Mouse (Mus musculus): Measurements from ENCODE around the gene Mrpl55.

The Mrpl55 gene

DNA sequence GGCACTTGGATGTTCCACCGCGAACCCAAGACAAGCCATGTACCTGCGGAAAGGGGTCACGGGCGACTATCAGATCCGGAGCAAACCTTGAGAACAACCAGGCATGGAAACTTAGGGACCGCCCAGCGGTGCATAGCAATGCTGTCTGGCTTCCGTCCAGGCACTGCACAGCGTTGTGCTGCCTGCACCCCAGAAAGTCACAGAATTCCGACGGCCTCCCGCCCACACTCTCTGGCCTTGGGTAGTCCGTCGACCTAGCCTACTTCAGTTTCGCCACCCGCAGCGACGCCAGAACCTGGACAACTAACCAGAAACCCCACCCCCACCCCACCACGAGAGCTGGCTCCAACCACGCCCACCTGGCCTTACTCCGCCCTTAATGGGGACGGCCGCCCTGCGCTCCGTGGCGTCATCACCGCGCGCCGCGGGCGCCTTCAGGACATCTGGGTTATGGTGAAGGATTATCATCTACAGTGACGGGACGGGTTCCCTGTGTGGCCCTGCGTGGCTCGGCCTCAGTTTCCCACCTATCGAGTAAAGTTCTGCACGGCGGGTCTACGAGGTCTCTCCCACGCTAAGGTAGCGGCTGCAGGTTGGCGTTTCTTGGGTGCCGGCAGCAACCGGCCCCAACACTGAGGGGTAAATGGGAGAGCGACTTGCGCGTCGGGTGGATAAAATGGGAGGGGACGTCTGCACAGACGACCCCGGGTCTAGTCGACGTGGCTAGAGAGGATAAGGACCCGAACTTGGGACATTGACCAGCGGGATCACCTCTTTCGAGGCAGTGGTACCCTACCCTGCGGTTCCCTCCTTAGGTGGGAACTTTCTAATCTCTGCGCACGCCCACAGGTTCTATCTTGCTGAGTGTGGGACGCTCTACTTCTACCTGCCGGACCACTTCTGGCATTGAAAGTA lies at the start of gene Mrpl55:
TSS of gene Mrpl55 (plus strand) at position 406 of the 915 bp plus-strand sequence.
- no peaks in the 10 kb centered on the region for H3K27me3 ChIP-seq (ENCODE audit: control insufficient read depth, insufficient read depth, low read length, poor library complexity, severe bottlenecking)
- no peaks in the 10 kb centered on the region for H3K36me3 ChIP-seq (ENCODE audit: control insufficient read depth, insufficient read depth, low read length, poor library complexity, severe bottlenecking)
- DNase-seq (ENCODE audit: low read depth, low spot score): peak; percentile 95

DNA sequence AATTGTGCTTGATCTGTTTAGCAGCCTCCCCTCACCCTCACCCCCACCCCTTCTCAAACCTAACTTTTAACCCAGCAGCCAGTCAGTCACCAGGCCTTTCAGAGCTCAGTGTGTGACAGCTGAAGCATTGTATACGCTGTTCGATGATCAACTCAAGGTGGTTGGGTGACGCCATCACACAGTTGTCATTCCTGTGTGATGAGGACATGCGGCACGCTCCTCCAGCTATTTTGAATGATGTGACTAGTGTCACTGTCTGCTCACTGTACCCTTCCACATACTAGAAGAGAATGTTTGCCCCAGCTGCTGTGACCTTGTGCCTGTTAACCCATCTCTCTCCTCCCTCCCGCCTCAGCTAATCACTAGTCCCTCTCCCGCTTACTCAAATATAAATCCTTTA lies 48.1 kb upstream of the Mrpl55 start:
- DNase-seq (ENCODE audit: low read depth, low spot score): no peak

DNA sequence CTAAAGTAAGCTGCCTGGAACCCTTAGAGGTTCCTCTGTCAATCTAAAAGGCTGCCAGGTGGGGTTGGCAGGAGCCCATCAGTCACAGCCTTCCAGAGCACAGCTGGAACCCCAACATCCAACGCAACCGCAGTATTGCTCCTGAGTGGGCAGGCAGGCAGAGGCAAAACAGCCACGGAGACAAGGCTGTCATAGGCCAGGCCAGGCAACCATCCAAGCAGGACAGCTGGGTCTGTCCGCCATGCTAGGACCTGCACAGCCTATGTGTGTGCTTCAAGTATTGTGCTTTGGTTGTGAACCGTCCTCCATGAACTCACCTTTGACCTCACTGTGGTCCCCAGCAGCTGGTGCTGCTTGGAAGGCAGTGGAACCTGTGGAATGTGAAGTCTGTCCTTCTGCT lies 46.4 kb upstream of the Mrpl55 start:
- no peak for DNase-seq (ENCODE audit: low read depth, low spot score)
- no peaks in the 10 kb centered on the region for H3K27me3 ChIP-seq (ENCODE audit: control insufficient read depth, insufficient read depth, low read length, poor library complexity, severe bottlenecking)
- H3K36me3 ChIP-seq (ENCODE audit: control insufficient read depth, insufficient read depth, low read length, poor library complexity, severe bottlenecking): peaks cover 2% of the 10 kb centered on the region; the same call in 1 of the 2 replicates

More for the DNA sequence above, 48.1 kb upstream of the Mrpl55 start:
- Histone ChIP-seq H3K27me3 (ENCODE audit: control insufficient read depth, insufficient read depth, low read length, poor library complexity, severe bottlenecking) (no peaks in the 10 kb centered on the region), H3K36me3 (ENCODE audit: control insufficient read depth, insufficient read depth, low read length, poor library complexity, severe bottlenecking) (peaks cover 2% of the 10 kb centered on the region; the same call in 1 of the 2 replicates)

DNA sequence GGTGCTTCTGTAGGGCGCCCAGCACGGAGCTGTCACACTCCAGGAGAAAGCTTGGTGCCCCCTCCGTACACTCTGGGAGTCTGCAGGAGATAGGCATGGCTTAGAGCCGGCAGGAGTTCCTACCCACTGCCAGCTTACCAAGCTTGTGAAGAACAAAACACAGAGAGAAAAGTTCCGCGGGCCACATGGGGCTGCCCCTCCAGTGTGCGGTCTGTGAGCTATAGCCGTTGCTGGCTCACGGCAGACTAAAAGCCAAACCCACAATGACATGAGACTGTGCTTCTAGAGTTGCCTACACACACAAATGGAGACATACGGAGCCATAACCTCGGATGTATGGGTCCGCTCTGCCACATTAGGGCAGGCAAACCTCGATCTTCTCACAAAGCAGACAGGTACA lies 43.2 kb upstream of the Mrpl55 start:
- H3K36me3 ChIP-seq (ENCODE audit: control insufficient read depth, insufficient read depth, low read length, poor library complexity, severe bottlenecking): peaks cover 2% of the 10 kb centered on the region; the same call in 1 of the 2 replicates
- DNase-seq (ENCODE audit: low read depth, low spot score): no peak
- no peaks in the 10 kb centered on the region for H3K27me3 ChIP-seq (ENCODE audit: control insufficient read depth, insufficient read depth, low read length, poor library complexity, severe bottlenecking)

DNA sequence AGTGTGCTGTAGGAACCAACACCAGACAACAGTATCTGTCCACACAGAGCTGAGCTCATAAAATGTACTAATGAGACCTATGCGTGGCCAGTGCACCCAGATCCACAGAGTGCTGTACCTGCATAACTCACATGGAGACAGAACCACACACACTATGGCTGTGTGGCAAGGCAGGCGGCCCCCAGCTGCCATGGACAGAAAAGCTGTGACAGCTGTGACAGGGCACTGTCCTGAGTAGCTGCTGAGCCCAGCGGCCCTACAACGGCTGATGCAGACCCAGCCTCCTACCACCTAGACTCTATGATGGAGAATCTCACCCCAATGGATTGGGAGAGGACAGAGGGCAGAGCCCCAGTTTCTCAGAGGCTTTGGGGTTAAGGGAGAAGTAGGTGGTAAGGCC lies 42.7 kb upstream of the Mrpl55 start:
- DNase-seq (ENCODE audit: low read depth, low spot score): no peak
- Histone ChIP-seq H3K27me3 (ENCODE audit: control insufficient read depth, insufficient read depth, low read length, poor library complexity, severe bottlenecking) (no peaks in the 10 kb centered on the region), H3K36me3 (ENCODE audit: control insufficient read depth, insufficient read depth, low read length, poor library complexity, severe bottlenecking) (peaks cover 2% of the 10 kb centered on the region; the same call in 1 of the 2 replicates)

DNA sequence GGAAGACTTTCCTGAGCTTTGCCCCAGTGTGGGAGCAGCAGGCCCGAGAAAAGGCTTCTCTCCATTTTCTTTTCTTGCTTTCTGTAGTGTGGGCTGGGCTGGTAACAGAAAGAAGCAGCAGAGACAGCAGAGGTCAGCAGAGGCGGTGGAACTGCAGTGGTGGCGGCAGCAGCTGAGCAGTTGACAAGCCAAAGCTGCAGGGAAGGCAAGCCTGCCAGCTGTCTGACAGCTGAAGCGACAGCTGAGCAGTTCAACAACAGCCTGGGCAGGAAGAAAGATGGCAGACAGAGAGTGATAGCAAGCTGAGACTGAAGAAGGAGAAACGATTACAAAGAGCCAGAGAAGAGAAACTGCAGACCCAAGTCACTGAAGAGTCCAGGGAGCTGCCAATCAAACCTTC lies 40.9 kb upstream of the Mrpl55 start:
- Histone ChIP-seq H3K36me3 (ENCODE audit: control insufficient read depth, insufficient read depth, low read length, poor library complexity, severe bottlenecking) (peaks cover 2% of the 10 kb centered on the region; the same call in 1 of the 2 replicates), H3K27me3 (ENCODE audit: control insufficient read depth, insufficient read depth, low read length, poor library complexity, severe bottlenecking) (no peaks in the 10 kb centered on the region)
- no peak for DNase-seq (ENCODE audit: low read depth, low spot score)

DNA sequence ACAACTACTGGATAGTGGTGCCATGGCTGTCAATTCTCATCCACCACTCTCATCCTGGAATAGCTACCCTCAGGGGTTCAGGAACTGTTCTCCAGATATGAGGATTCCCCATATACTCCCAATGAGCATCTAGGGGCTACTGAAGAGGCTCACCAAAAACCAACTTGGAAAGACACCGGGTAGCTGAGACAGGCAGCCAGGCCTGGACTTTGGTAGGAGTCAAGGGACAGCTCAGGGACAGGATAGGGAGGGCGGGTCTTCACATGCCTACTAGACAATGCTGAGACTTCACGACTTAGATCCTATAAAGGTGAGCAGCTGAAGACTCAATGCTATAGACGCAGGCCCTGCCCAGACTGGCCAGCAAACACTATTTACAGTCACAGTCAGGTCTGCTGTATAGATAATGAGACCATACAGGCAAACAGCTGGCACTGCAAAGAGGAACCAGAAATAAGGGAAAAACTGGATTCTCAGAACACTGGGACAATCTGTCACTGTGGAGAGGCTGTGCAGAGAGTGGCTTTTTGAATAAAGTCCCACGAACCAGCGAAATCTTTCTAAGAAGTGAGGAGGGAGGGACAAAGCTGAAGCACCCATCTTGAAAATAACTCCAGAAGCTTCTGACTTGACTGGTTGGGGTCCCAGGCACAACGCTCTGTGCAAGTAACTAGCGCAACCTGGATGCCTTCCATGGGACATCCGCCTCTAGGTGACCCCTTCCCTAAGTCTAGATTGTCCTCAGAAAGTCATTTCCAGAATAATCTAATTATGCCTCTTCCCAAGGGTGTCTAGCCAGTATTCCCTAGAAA lies 39.6 kb upstream of the Mrpl55 start:
- H3K36me3 ChIP-seq (ENCODE audit: control insufficient read depth, insufficient read depth, low read length, poor library complexity, severe bottlenecking): peaks cover 2% of the 10 kb centered on the region; the same call in 1 of the 2 replicates
- no peak for DNase-seq (ENCODE audit: low read depth, low spot score)
- no peaks in the 10 kb centered on the region for H3K27me3 ChIP-seq (ENCODE audit: control insufficient read depth, insufficient read depth, low read length, poor library complexity, severe bottlenecking)

DNA sequence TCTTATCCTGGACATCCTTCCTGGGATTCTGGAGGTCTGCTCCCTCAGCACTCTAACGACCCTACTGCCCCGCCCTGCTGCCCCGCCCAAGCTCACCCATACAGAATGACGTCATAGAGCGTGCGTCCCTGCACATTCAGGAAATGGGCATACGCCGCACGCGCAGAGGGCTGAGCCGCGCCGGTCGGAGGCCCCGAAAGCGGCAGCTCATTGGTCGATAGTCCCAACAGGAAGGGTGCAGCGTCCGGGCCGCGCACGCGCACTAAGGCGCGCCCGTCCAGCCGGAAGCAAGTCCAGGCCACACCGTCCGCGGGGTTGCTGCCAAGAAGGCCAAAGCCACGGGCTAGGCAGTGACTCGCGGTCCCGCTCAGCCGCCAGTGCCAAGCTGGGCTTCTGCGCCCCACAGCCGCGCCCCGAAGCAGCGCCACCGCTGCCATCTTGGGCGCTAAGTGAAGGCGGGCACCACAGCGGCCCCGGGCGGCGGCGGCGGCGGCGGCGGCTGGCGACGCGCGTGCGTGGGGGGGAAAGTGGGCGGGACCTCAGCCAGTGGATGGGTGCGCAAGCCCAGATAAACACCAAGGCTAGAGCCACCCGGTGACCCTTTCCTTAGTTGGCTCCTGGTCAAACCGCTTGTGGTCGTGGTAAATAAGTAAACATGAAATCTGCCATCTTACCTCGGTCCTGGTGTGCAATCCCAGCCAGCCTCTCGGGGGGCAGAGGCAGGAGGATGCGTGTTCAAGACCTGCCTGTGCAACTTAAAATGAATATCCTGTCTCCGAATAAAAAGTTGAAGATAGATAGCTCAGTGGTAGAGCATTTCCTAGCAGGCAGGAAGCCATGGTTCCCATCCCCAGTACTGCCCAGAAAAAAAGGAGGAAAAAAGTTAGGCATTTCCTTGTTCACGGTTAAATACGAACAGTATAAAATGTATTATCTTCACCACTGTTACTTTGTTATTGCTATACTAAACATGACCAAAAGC lies 38.7 kb upstream of the Mrpl55 start, which contains the start of gene Iba57:
TSS of gene Iba57 (minus strand) at position 485 of the 982 bp plus-strand sequence.
- peak; percentile 99 for DNase-seq (ENCODE audit: low read depth, low spot score)
- no peaks in the 10 kb centered on the region for H3K36me3 ChIP-seq (ENCODE audit: control insufficient read depth, insufficient read depth, low read length, poor library complexity, severe bottlenecking)
- H3K27me3 ChIP-seq (ENCODE audit: control insufficient read depth, insufficient read depth, low read length, poor library complexity, severe bottlenecking): no peaks in the 10 kb centered on the region

DNA sequence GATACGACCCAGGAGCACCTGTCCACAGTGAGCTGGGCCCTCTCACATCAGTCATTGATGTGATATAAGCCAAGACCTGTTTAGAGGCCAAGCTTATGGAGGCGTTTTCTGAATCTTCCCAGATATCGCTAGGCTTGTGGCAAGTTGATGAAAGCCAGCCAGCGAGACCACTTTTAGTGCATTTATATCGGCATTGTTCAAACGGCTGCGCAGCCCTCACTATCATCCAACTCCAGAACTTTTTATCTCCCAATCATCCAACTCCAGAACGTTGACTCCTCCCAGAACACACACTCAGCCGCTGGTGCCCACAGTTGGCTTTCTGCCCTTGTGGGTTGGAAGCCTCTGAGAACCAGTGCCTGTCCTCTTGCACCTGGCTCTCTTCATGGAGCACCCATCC lies 37.9 kb upstream of the Mrpl55 start:
- no peak for DNase-seq (ENCODE audit: low read depth, low spot score)
- Histone ChIP-seq H3K27me3 (ENCODE audit: control insufficient read depth, insufficient read depth, low read length, poor library complexity, severe bottlenecking) (no peaks in the 10 kb centered on the region), H3K36me3 (ENCODE audit: control insufficient read depth, insufficient read depth, low read length, poor library complexity, severe bottlenecking) (no peaks in the 10 kb centered on the region)

DNA sequence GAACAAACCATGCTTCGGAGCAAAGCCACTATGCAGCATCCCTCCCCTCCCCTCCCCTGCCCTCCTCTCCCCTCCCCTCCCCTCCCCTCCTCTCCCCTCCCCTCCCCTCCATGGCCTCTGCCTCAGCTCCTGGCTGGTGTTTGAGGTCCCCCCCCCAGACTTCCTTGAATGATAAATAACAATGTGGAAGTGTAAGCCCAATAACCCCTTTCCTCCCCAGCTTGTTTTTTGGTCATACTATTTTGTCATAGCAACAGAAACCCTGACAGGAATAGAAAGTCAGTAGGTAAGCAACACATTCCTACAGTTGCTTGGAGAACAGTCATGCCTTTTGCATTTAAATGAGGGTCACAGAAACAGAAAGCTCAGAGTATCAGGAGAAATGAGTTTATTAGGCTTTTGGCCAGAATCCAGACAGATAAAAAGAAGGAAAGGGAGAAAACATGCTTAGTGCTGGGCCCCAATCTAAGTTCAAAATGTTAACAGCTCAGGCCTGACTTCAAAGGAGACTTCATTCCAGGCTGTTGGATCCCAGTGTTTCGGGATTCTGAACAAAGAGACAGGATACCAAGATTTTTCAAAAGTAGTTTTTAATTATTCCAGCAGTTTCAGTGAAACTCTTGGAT lies 36.6 kb upstream of the Mrpl55 start:
- no peak for DNase-seq (ENCODE audit: low read depth, low spot score)
- no peaks in the 10 kb centered on the region for H3K36me3 ChIP-seq (ENCODE audit: control insufficient read depth, insufficient read depth, low read length, poor library complexity, severe bottlenecking)
- no peaks in the 10 kb centered on the region for H3K27me3 ChIP-seq (ENCODE audit: control insufficient read depth, insufficient read depth, low read length, poor library complexity, severe bottlenecking)

DNA sequence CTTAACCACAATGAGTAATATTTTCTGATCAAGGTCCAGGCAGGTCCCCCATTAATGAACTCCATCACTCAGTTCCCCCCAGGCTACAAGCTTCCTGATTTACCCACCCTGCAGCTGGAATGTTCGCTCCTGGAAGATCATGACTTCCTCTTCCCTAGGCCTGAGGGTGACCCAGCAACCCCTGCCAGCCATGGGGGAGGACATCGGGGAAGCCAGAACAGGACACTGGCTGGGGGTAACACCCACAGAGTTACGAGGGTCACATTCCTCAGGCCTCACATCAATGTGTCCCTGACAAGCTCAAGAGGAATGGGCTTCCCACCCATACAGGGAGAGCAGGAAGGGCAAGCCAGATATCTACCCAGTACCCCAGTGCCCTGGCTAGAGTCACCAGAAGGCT lies 32.5 kb upstream of the Mrpl55 start:
- no peak for DNase-seq (ENCODE audit: low read depth, low spot score)
- Histone ChIP-seq H3K36me3 (ENCODE audit: control insufficient read depth, insufficient read depth, low read length, poor library complexity, severe bottlenecking) (no peaks in the 10 kb centered on the region), H3K27me3 (ENCODE audit: control insufficient read depth, insufficient read depth, low read length, poor library complexity, severe bottlenecking) (no peaks in the 10 kb centered on the region)

DNA sequence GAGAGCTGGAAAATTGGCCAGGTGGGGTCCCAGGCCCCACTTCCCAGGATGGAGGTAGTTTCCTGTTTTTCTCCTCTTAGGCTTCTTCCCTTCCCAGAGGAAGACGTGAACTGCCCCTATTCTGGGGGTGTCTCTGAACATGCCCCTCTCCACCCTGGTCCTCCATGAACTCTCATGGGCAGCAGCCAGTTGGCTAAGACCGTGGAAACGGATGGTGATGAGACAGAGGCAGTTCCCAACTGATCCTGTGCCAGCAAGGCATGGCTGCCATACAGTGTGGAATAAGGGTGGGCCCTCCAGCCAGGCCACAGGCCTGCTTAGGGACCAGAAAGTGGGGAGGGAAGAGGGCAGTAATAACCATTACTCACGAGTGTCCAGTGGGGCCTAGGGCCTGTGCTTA lies 31.7 kb upstream of the Mrpl55 start:
- Histone ChIP-seq H3K36me3 (ENCODE audit: control insufficient read depth, insufficient read depth, low read length, poor library complexity, severe bottlenecking) (no peaks in the 10 kb centered on the region), H3K27me3 (ENCODE audit: control insufficient read depth, insufficient read depth, low read length, poor library complexity, severe bottlenecking) (no peaks in the 10 kb centered on the region)
- no peak for DNase-seq (ENCODE audit: low read depth, low spot score)

DNA sequence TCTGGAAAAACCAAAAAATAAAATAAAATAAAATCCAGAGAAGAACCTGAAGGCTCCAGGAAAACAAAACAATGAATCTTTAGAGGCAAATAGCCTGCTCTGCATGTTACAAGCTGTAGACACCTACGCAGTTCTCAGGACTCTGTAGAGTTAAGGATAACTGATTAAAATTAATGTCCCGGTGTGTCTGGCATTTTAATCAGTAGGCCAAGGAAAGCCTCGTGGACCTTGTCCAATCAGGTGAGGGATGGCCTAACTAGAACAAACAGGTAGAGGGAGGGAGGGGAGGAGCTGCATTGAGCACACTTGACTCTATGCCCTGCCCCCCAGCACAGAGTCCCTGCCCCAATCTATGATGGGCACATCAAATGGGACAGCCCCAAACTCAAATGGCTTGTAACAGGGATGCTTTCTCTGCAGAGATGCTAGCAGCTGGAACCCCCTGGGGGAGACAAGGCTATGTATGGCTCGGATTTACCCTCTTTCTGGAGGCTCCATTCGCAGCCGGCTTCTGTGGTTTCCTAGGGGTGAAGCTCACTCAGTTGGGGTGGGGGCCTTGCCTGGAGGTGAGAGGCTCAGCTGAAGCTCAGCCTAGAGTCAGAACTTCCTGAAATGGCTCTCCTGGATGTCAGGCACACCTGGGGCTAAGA lies 28.0 kb upstream of the Mrpl55 start:
- no peak for DNase-seq (ENCODE audit: low read depth, low spot score)
- H3K36me3 ChIP-seq (ENCODE audit: control insufficient read depth, insufficient read depth, low read length, poor library complexity, severe bottlenecking): no peaks in the 10 kb centered on the region
- no peaks in the 10 kb centered on the region for H3K27me3 ChIP-seq (ENCODE audit: control insufficient read depth, insufficient read depth, low read length, poor library complexity, severe bottlenecking)

Data from splenic B cell, adult 2 months (primary cell).